Mouse (Mus musculus): ENCODE measurements around the gene Hist1h2bm. TPM values are rescaled to one million over a fixed set of nuclear protein-coding genes. Genes with fewer than 3 reads are reported as not detected.
"Not testable (repeated sequence)": the region's sequence is repeated elsewhere in the genome, so short reads cannot be mapped to it uniquely, and the experiment has no call there.

Gene Hist1h2bm
- polyA plus RNA-seq, 1 experiment from 2014 or later, result 1.4 TPM

GRCm38 (mm10) chr13:21734010-21734905, 12.4 kb downstream of the Hist1h2bm start:
- Histone ChIP-seq H3K27ac (replicated peaks) (peak overlapping the region; percentile 98), H3K4me2 (peak overlapping the region; percentile 65), H3K4me3 (peak overlapping the region; percentile 54), H3K4me1 (replicated peaks) (peaks cover 36% of the 10 kb centered on the region), H3K9me3 (no peaks in the 10 kb centered on the region), H3K36me3 (no peaks in the 10 kb centered on the region), H3K27me3 (no peaks in the 10 kb centered on the region), H3K9ac (peak overlapping the region; percentile 80)
- peak; percentile 86 for ATAC-seq (ENCODE audit: low read depth)
- under 1% methylated on average over 21 of the region's 21 CpGs for WGBS

- not testable (repeated sequence) for H3K36me3 ChIP-seq, H3K9me3 ChIP-seq, H3K27me3 ChIP-seq
- Histone ChIP-seq H3K4me3 (peak within 1 kb of the TSS; percentile 54), H3K4me1 (replicated peaks) (peaks cover 36% of the 10 kb centered on the region), H3K4me2 (peak within 1 kb of the TSS; percentile 65), H3K9ac (peak within 1 kb of the TSS; percentile 80), H3K27ac (replicated peaks) (peak within 1 kb of the TSS; percentile 98)
- ATAC-seq (ENCODE audit: low read depth), result peak; percentile 91
- under 1% methylated on average over 51 of the region's 56 CpGs for WGBS
These were observed 13.3 kb downstream of the Hist1h2bm start, which contains the start of gene Hist1h4j for GRCm38 (mm10) chr13:21734906-21735767. Gene Hist1h4j, plus strand, starts transcription at chr13:21735064.

- WGBS, result 86% methylated on average over 1 of the region's 1 CpGs
- Histone ChIP-seq H3K4me1 (replicated peaks) (peaks cover 23% of the 10 kb centered on the region), H3K27me3 (no peaks in the 10 kb centered on the region), H3K36me3 (no peaks in the 10 kb centered on the region), H3K4me3 (no peak overlapping the region), H3K4me2 (no peak overlapping the region), H3K9ac (no peak overlapping the region), H3K9me3 (no peaks in the 10 kb centered on the region), H3K27ac (replicated peaks) (no peak overlapping the region)
- ATAC-seq (ENCODE audit: low read depth), result no peak
These were observed 23.2 kb downstream of the Hist1h2bm start for GRCm38 (mm10) chr13:21745006-21745405.

GRCm38 (mm10) chr13:21749387-21750158, 27.7 kb downstream of the Hist1h2bm start:
- Histone ChIP-seq H3K4me3 (peak overlapping the region; percentile 57), H3K4me2 (peak overlapping the region; percentile 89), H3K9me3 (no peaks in the 10 kb centered on the region), H3K27me3 (no peaks in the 10 kb centered on the region), H3K36me3 (no peaks in the 10 kb centered on the region), H3K4me1 (replicated peaks) (peaks cover 37% of the 10 kb centered on the region), H3K27ac (replicated peaks) (peak overlapping the region; percentile 90), H3K9ac (peak overlapping the region; percentile 76)
- no peak for ATAC-seq (ENCODE audit: low read depth)
- WGBS, result 6% methylated on average over 5 of the region's 5 CpGs

GRCm38 (mm10) chr13:21750159-21751017, 28.5 kb downstream of the Hist1h2bm start, which contains the start of gene Hist1h4k:
Gene Hist1h4k, minus strand, starts transcription at chr13:21750505.
- ATAC-seq (ENCODE audit: low read depth), result peak; percentile 86
- WGBS, result under 1% methylated on average over 48 of the region's 56 CpGs
- H3K36me3 ChIP-seq, H3K9me3 ChIP-seq, H3K27me3 ChIP-seq: not testable (repeated sequence)
- peaks cover 41% of the 10 kb centered on the region for H3K4me1 ChIP-seq (replicated peaks)
- peak within 1 kb of the TSS; percentile 90 for H3K27ac ChIP-seq (replicated peaks)
- peak within 1 kb of the TSS; percentile 89 for H3K4me2 ChIP-seq
- H3K4me3 ChIP-seq, result peak within 1 kb of the TSS; percentile 57
- H3K9ac ChIP-seq, result peak within 1 kb of the TSS; percentile 76

- Histone ChIP-seq H3K27ac (replicated peaks) (no peak overlapping the region), H3K4me1 (replicated peaks) (peaks cover 41% of the 10 kb centered on the region), H3K4me3 (no peak overlapping the region), H3K9me3 (no peaks in the 10 kb centered on the region), H3K27me3 (no peaks in the 10 kb centered on the region), H3K9ac (no peak overlapping the region), H3K36me3 (no peaks in the 10 kb centered on the region), H3K4me2 (no peak overlapping the region)
- no peak for ATAC-seq (ENCODE audit: low read depth)
These were observed 29.6 kb downstream of the Hist1h2bm start for GRCm38 (mm10) chr13:21751417-21751816.

- WGBS, result 79% methylated on average over 3 of the region's 3 CpGs
- 0 out of 2 replicates have a peak overlapping the region, but pooled peaks have one; percentile 76 for H3K4me2 ChIP-seq
- no peaks in the 10 kb centered on the region for H3K27me3 ChIP-seq
- no peak overlapping the region for H3K4me3 ChIP-seq
- H3K9ac ChIP-seq, result no peak overlapping the region
- peaks cover 41% of the 10 kb centered on the region for H3K4me1 ChIP-seq (replicated peaks)
- no peaks in the 10 kb centered on the region for H3K36me3 ChIP-seq
- ATAC-seq (ENCODE audit: low read depth), result no peak
- no peaks in the 10 kb centered on the region for H3K9me3 ChIP-seq
- H3K27ac ChIP-seq (replicated peaks), result no peak overlapping the region
These were observed 30.0 kb downstream of the Hist1h2bm start for GRCm38 (mm10) chr13:21751827-21752226.

GRCm38 (mm10) chr13:21752356-21752755, 30.5 kb downstream of the Hist1h2bm start:
- Histone ChIP-seq H3K4me1 (replicated peaks) (peaks cover 39% of the 10 kb centered on the region), H3K9me3 (no peaks in the 10 kb centered on the region), H3K27ac (replicated peaks) (no peak overlapping the region), H3K9ac (no peak overlapping the region), H3K4me2 (peak overlapping the region; percentile 76), H3K36me3 (no peaks in the 10 kb centered on the region), H3K27me3 (no peaks in the 10 kb centered on the region), H3K4me3 (no peak overlapping the region)
- 50% methylated on average over 3 of the region's 3 CpGs for WGBS
- no peak for ATAC-seq (ENCODE audit: low read depth)

- ATAC-seq (ENCODE audit: low read depth), result no peak
- Histone ChIP-seq H3K27me3 (no peaks in the 10 kb centered on the region), H3K4me2 (peak overlapping the region; percentile 76), H3K27ac (replicated peaks) (peak overlapping the region; percentile 94), H3K4me1 (replicated peaks) (peaks cover 35% of the 10 kb centered on the region), H3K9me3 (no peaks in the 10 kb centered on the region), H3K4me3 (peak overlapping the region; percentile 47), H3K36me3 (no peaks in the 10 kb centered on the region), H3K9ac (peak overlapping the region; percentile 72)
- 3% methylated on average over 10 of the region's 10 CpGs for WGBS
These were observed 31.2 kb downstream of the Hist1h2bm start for GRCm38 (mm10) chr13:21753051-21753523.

- 1% methylated on average over 47 of the region's 50 CpGs for WGBS
- Histone ChIP-seq H3K4me1 (replicated peaks) (peaks cover 30% of the 10 kb centered on the region), H3K4me2 (peak within 1 kb of the TSS; percentile 76), H3K9ac (peak within 1 kb of the TSS; percentile 72), H3K27ac (replicated peaks) (peak within 1 kb of the TSS; percentile 94), H3K4me3 (peak within 1 kb of the TSS; percentile 47)
- H3K36me3 ChIP-seq, H3K27me3 ChIP-seq, H3K9me3 ChIP-seq: not testable (repeated sequence)
- peak; percentile 95 for ATAC-seq (ENCODE audit: low read depth)
These were observed 31.9 kb downstream of the Hist1h2bm start, which contains the start of the genes Hist1h2ak and Hist1h2bn for GRCm38 (mm10) chr13:21753524-21754285. Gene Hist1h2ak, minus strand, starts transcription at chr13:21753827. Gene Hist1h2bn, plus strand, starts transcription at chr13:21754123.
